Mouse (Mus musculus) stomach, postnatal 0 days (tissue): Measurements from ENCODE around the gene Gas2. TPM values are rescaled to one million over a fixed set of nuclear protein-coding genes. Genes with fewer than 3 reads are reported as not detected.

ENCODE experiments used
- ATAC-seq: fragments of 200-750 bp; cut with Nextera tagmentation; 2 replicates; pipeline ENCODE4 v1.8.0; 2017; ENCODE audit not compliant: low FRiP score, low TSS enrichment
- DNase-seq: peaks from one replicate; pipeline ENCODE4 v3.0.0-alpha.2; 2016; ENCODE audit warnings: low spot score
- H3K27ac ChIP-seq: fragments of 300-500 bp; sonication (generic); replicated peaks from 2 replicates; pipeline ENCODE4 v1.5.1; 2014; ENCODE audit warnings: mild to moderate bottlenecking, control low read depth
- H3K27me3 ChIP-seq: fragments of 300-500 bp; sonication (generic); 2 replicates; pipeline ENCODE4 v1.6.1; 2014; ENCODE audit warnings: low read length; ENCODE audit not compliant: control insufficient read depth, insufficient read depth
- H3K36me3 ChIP-seq: fragments of 300-500 bp; sonication (generic); 2 replicates; pipeline ENCODE4 v1.6.1; 2014; ENCODE audit warnings: low read length, mixed read lengths; ENCODE audit not compliant: control insufficient read depth, insufficient read depth
- H3K4me1 ChIP-seq: fragments of 300-500 bp; sonication (generic); replicated peaks from 2 replicates; pipeline ENCODE4 v1.6.1; 2014; ENCODE audit warnings: antibody characterized with exemption; ENCODE audit not compliant: control insufficient read depth, insufficient read depth
- H3K4me2 ChIP-seq: fragments of 300-500 bp; sonication (generic); replicated peaks from 2 replicates; pipeline ENCODE4 v1.6.1; 2014; ENCODE audit warnings: low read depth, mild to moderate bottlenecking, control low read depth, moderate library complexity
- H3K4me3 ChIP-seq: fragments of 300-500 bp; sonication (generic); 2 replicates; pipeline ENCODE4 v1.5.1; 2014; ENCODE audit warnings: low read depth, low read length, control low read depth
- H3K9ac ChIP-seq: fragments of 300-500 bp; sonication (generic); 2 replicates; pipeline ENCODE4 v1.6.1; 2014; ENCODE audit warnings: mild to moderate bottlenecking, low read length, control low read depth, mixed read lengths
- H3K9me3 ChIP-seq: fragments of 300-500 bp; sonication (generic); 2 replicates; pipeline ENCODE4 v1.6.1; 2016; ENCODE audit warnings: low read length; ENCODE audit not compliant: control insufficient read depth
- CTCF ChIP-seq: IDR thresholded peaks from 2 replicates; pipeline ENCODE4 v1.5.1; 2016; ENCODE audit warnings: antibody characterized with exemption, low read depth, mild to moderate bottlenecking, moderate library complexity
- EP300 ChIP-seq: optimal IDR thresholded peaks from 2 replicates; pipeline ENCODE3; 2016; ENCODE audit warnings: antibody characterized with exemption
- WGBS: fragments of 180-500 bp; shearing (Covaris S2); extraction: QIAGEN DNeasy Blood & Tissue Kit; methylation state at CpG from one replicate; pipeline ENCODE4 v1.1.7; 2014; 5-methylcytosine and 5-hydroxymethylcytosine counted together
- polyA plus RNA-seq: library from polyadenylated mRNA; unstranded; fragments of >200 nt; fragmentation: Nextera tagmentation; extraction: Ambion mirVana; gene quantifications from 2 replicates; pipeline ENCODE4 v1.2.1, GENCODE M21; 2015

Gene Gas2
- polyA plus RNA-seq, 1 experiment from 2014 or later: 5.0 TPM

DNA sequence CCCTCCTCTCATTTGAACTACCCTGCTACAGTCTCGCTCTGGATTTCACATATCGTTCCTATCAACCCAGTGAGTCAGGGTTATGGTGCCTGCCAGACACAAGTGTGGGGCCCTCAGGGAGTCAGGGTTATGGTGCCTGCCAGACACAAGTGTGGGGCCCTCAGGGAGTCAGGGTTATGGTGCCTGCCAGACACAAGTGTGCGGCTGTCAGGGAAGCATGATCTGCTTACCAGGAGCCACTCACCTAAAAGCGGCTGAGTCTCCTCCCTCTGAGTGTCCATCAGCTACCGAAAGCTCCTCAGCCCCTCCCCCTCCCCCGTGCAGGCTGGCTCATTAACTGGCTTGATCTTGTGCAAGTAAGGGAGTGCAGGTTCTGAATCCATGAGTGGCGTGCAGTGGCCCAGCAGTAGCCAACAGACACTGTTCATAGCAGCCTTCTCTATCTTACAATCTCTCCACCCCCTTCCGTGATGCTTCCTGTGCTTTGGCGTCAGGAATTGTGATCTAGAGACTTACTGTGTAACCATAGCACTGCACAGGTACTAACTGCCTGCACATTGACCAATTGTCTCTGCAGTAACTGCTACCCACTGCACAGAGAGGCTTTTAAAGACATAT, 93.7 kb downstream of the Gas2 start:
- H3K4me3 ChIP-seq: no peak overlapping the region
- no peak overlapping the region for H3K9ac ChIP-seq
- TF ChIP-seq CTCF: no peak
- no peak for TF ChIP-seq EP300
- 63% methylated on average over 9 of the region's 9 CpGs for WGBS
- H3K27ac ChIP-seq: no peak overlapping the region
- H3K36me3 ChIP-seq: no peaks in the 10 kb centered on the region
- no peaks in the 10 kb centered on the region for H3K9me3 ChIP-seq
- no peaks in the 10 kb centered on the region for H3K27me3 ChIP-seq
- H3K4me1 ChIP-seq: no peaks in the 10 kb centered on the region
- no peak overlapping the region for H3K4me2 ChIP-seq
- DNase-seq (no peak), ATAC-seq (no peak)

DNA sequence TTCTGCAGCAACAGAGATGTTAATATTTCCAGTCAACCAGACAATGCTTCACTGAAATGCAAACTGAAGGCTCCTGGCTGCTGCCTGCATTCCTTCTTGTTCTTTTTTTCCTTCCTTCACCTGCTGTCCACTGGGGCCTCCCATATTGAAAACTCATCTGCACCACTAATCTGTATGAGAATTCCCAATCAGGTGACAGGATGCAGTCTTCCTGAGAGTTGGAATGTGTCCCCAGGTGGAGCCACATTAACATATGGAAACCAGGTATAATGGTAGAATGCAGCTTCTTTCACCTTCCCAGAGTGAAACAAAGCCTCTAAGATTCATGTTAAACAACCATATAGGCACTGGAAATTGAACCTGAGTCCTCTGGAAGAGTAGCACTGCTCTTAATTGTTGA, 96.0 kb downstream of the Gas2 start:
- Histone ChIP-seq H3K4me2 (no peak overlapping the region), H3K4me3 (no peak overlapping the region), H3K27me3 (no peaks in the 10 kb centered on the region), H3K36me3 (no peaks in the 10 kb centered on the region), H3K9ac (no peak overlapping the region), H3K4me1 (no peaks in the 10 kb centered on the region), H3K9me3 (no peaks in the 10 kb centered on the region), H3K27ac (no peak overlapping the region)
- DNase-seq (no peak), ATAC-seq (no peak)
- TF ChIP-seq CTCF (no peak), EP300 (no peak)

DNA sequence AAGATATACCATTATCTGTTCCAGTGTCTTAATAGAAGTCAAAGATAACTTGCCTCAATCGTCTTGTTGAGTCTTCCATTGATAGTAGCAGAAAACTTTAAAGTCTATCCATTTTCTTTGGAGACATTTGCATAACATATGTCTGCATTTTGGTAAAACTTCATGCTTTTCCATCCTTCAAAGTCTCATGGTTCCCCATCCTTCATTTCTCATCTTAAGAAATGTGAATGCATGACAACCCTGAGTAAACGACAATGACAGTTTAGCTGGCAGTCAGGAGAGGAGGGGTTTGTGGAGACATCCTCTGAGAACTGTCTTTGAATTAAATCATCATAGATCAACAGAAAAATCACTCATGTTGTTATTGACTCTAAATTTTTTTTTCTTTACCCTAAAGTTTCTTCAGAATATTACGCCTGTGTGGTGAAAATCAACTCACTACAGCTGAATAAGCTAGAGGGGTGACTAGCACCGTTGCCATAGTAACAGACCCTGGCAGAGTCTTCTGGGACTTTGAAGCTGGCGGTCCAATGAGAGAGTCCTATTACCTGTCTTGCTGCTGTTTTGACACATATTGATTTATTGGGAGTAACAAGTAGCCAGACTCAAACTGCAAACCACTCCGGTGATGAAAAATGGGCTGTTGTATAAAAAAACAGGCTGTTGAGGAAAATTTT, 99.0 kb downstream of the Gas2 start:
- Histone ChIP-seq H3K9me3 (no peaks in the 10 kb centered on the region), H3K9ac (no peak overlapping the region), H3K4me3 (no peak overlapping the region), H3K27me3 (no peaks in the 10 kb centered on the region), H3K4me2 (no peak overlapping the region), H3K4me1 (no peaks in the 10 kb centered on the region), H3K36me3 (no peaks in the 10 kb centered on the region), H3K27ac (no peak overlapping the region)
- DNase-seq (no peak), ATAC-seq (no peak)
- WGBS: 55% methylated on average over 6 of the region's 6 CpGs
- no peak for TF ChIP-seq EP300
- TF ChIP-seq CTCF: no peak

DNA sequence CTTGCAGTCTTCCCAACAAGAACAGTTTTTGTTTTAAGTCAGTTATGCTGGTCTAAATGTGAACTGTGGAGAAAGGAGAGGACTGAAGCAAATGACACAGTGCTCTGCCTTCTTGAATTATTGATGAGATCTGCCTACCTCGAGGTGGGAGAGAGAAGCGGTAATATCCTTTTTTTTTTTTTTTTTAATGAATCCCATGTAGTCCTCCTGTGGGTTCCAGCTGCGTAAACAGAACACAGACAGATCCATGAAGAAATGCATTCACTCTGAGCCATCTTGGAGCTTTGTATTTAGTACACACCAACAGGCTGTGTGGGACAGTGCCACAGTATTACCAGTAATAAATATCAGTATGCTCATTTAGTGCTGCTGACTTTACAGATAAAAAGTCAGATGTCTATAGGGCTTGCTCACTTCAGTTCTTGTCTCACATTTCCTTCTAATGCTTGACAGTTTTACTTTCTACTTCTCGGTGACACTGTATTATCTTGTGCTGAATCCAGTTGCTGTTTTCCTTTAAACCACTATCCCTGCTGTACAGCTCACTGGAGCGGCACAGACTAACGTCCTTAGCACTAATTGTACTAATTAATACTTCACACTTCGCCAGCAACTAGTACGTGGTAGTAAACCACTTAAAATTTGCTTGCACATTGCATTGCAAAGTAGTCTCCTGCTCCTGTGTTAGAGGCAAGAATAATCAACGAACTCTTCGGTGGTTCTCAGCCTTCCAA, 100.6 kb downstream of the Gas2 start:
- WGBS: 79% methylated on average over 10 of the region's 10 CpGs
- no peak for TF ChIP-seq EP300
- TF ChIP-seq CTCF: no peak
- H3K27me3 ChIP-seq: no peaks in the 10 kb centered on the region
- no peak overlapping the region for H3K9ac ChIP-seq
- H3K4me2 ChIP-seq: no peak overlapping the region
- no peak overlapping the region for H3K27ac ChIP-seq
- ATAC-seq (no peak), DNase-seq (no peak)
- no peaks in the 10 kb centered on the region for H3K4me1 ChIP-seq
- H3K4me3 ChIP-seq: no peak overlapping the region
- H3K9me3 ChIP-seq: no peaks in the 10 kb centered on the region
- no peaks in the 10 kb centered on the region for H3K36me3 ChIP-seq

DNA sequence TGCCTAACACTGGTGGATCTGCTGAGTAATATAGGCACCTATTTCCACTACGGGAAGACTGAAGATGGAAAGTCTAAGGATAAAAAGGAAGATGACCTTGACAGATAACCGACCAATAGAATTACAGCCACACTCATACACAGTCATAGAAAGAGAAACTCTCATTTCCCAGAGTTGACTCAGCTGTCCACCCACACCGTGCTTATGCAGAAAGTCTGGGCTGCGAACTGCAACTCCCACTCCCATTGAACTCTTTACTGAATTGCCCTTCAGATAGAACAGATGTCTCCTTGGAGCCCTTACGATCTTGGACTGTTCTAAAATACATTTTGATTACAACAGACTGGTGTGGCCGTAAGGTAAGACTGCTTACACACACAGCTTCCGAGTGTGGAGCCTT, 102.9 kb downstream of the Gas2 start:
- Histone ChIP-seq H3K36me3 (no peaks in the 10 kb centered on the region), H3K9ac (no peak overlapping the region), H3K4me1 (no peaks in the 10 kb centered on the region), H3K4me2 (no peak overlapping the region), H3K27me3 (no peaks in the 10 kb centered on the region), H3K4me3 (no peak overlapping the region), H3K27ac (no peak overlapping the region), H3K9me3 (no peaks in the 10 kb centered on the region)
- no peak for DNase-seq
- WGBS: 81% methylated on average over 7 of the region's 7 CpGs
- no peak for TF ChIP-seq EP300
- TF ChIP-seq CTCF: no peak
- no peak for ATAC-seq

DNA sequence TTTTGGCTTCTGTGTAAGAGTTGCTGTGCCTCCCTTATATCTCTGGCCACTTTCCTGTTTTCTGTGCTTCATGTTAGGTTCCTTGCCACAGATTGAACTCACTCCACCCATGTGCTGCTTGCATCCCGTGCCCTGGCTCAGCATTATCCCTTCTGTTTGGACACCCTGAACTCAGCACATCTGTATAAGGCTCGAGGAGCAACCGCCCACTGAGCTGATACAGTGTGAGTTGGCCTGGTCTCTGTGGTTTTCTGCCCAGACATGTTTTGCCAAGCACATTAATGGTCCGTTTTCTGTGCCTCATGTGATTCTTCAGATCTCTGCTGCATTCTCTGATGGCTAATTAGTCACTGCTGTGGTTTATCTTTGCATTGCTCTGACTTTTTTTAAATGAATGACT, 105.8 kb downstream of the Gas2 start:
- no peak overlapping the region for H3K9ac ChIP-seq
- no peak overlapping the region for H3K4me2 ChIP-seq
- ATAC-seq: no peak
- no peaks in the 10 kb centered on the region for H3K4me1 ChIP-seq
- no peak overlapping the region for H3K27ac ChIP-seq
- no peaks in the 10 kb centered on the region for H3K9me3 ChIP-seq
- H3K4me3 ChIP-seq: no peak overlapping the region
- TF ChIP-seq EP300 (no peak), CTCF (no peak)
- no peak for DNase-seq
- H3K27me3 ChIP-seq: no peaks in the 10 kb centered on the region
- WGBS: 70% methylated on average over 4 of the region's 4 CpGs
- H3K36me3 ChIP-seq: no peaks in the 10 kb centered on the region
